Mouse (Mus musculus): ENCODE results near the gene Mlycd. TPM values are rescaled to one million over a fixed set of nuclear protein-coding genes. Genes with fewer than 3 reads are reported as not detected.

The Mlycd gene
- polyA plus RNA-seq, 1 experiment from 2014 or later: 14.2 TPM

DNA sequence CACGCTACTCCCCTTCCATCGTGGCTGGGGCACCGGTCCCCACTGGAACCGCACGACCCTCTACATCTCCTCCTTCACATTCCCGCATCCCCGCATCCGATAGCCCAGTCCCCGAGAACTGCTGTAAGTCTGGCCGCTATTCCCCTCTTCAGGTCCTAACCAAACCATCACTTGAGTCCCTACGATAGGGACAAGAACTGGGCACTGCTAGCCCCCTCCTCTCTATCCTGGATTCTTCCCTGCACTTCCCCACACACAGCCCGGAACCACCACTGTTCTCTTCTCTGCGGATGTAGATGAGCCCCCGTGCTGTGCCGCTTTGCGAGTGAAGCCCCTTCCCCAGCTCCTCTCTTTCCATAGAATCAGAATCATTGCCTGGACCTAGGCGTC is 53.1 kb downstream of the Mlycd start:
- Histone ChIP-seq H3K27me3 (ENCODE audit: control insufficient read depth, insufficient read depth, low read length) (peaks cover 59% of the 10 kb centered on the region), H3K4me3 (ENCODE audit: low read depth, low read length) (peak overlapping the region; percentile 65), H3K36me3 (ENCODE audit: control insufficient read depth, insufficient read depth, low read length) (no peaks in the 10 kb centered on the region), H3K4me2 (peak overlapping the region; percentile 95), H3K9ac (ENCODE audit: low read depth, low read length) (no peak overlapping the region), H3K4me1 (ENCODE audit: control insufficient read depth, insufficient read depth, low read length) (0 out of 2 replicates have a peak, but pooled peaks cover 2% of the 10 kb centered on the region), H3K27ac (ENCODE audit: low read depth, low read length) (no peak overlapping the region), H3K9me3 (replicated peaks; ENCODE audit: control insufficient read depth, low read length) (no peaks in the 10 kb centered on the region)
- no peak for ATAC-seq (replicated peaks; ENCODE audit: insufficient number of reproducible peaks, low FRiP score, low TSS enrichment)
- WGBS (ENCODE audit: insufficient replicate concordance): 2% methylated on average over 16 of the region's 17 CpGs

DNA sequence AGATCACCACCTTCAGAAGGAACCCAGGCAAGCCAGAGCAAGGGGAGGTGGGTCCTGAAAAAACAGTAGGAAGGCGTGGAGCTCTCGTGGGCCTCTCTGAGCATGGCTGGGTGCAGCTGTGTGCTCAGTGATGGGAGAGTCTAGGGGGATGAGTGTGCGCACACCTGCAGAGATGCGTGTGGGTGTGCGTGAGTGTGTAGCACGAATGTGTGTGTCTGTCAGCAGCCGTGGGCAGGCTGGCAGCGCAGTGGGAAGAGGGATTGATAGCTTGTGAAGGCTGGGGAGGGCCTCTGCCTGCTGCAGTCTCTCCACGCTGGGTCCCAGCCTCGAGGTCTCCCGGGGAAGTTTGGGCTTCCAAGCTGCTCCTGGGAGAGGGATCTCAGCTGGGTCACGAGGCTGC is 54.9 kb downstream of the Mlycd start:
- H3K27me3 ChIP-seq (ENCODE audit: control insufficient read depth, insufficient read depth, low read length): peaks cover 58% of the 10 kb centered on the region
- no peak for ATAC-seq (replicated peaks; ENCODE audit: insufficient number of reproducible peaks, low FRiP score, low TSS enrichment)
- 71% methylated on average over 12 of the region's 12 CpGs for WGBS (ENCODE audit: insufficient replicate concordance)

DNA sequence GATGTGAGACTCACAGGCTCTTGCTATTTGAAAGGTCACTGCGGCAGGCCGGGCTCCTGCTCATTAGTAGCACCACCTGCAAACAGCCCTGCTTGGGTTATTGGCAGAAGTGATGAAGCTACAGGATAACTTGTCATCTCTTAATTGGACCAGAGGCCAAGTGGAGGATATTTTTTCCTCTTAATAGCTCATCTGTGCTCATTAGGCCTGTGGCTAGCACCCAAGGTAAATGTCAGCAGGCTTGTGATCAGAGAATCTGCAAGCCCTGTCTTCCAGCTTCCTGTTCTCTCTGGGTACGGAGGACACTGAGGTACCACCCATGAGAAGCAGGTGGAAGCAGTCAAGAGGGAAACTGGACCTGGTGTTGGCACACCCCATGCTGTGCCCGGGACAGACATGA is 56.5 kb downstream of the Mlycd start:
- Histone ChIP-seq H3K9ac (ENCODE audit: low read depth, low read length) (no peak overlapping the region), H3K4me2 (no peak overlapping the region), H3K36me3 (ENCODE audit: control insufficient read depth, insufficient read depth, low read length) (no peaks in the 10 kb centered on the region), H3K4me3 (ENCODE audit: low read depth, low read length) (no peak overlapping the region), H3K9me3 (replicated peaks; ENCODE audit: control insufficient read depth, low read length) (no peaks in the 10 kb centered on the region), H3K4me1 (ENCODE audit: control insufficient read depth, insufficient read depth, low read length) (peaks cover 5% of the 10 kb centered on the region; the same call in 1 of the 2 replicates), H3K27ac (ENCODE audit: low read depth, low read length) (no peak overlapping the region), H3K27me3 (ENCODE audit: control insufficient read depth, insufficient read depth, low read length) (peaks cover 44% of the 10 kb centered on the region)
- WGBS (ENCODE audit: insufficient replicate concordance): 90% methylated on average over 4 of the region's 4 CpGs
- no peak for ATAC-seq (replicated peaks; ENCODE audit: insufficient number of reproducible peaks, low FRiP score, low TSS enrichment)

More for the DNA sequence above, 54.9 kb downstream of the Mlycd start:
- no peak overlapping the region for H3K4me3 ChIP-seq (ENCODE audit: low read depth, low read length)
- H3K4me1 ChIP-seq (ENCODE audit: control insufficient read depth, insufficient read depth, low read length): 0 out of 2 replicates have a peak, but pooled peaks cover 2% of the 10 kb centered on the region
- H3K27ac ChIP-seq (ENCODE audit: low read depth, low read length): no peak overlapping the region
- no peaks in the 10 kb centered on the region for H3K9me3 ChIP-seq (replicated peaks; ENCODE audit: control insufficient read depth, low read length)
- H3K9ac ChIP-seq (ENCODE audit: low read depth, low read length): no peak overlapping the region
- H3K36me3 ChIP-seq (ENCODE audit: control insufficient read depth, insufficient read depth, low read length): no peaks in the 10 kb centered on the region
- no peak overlapping the region for H3K4me2 ChIP-seq

DNA sequence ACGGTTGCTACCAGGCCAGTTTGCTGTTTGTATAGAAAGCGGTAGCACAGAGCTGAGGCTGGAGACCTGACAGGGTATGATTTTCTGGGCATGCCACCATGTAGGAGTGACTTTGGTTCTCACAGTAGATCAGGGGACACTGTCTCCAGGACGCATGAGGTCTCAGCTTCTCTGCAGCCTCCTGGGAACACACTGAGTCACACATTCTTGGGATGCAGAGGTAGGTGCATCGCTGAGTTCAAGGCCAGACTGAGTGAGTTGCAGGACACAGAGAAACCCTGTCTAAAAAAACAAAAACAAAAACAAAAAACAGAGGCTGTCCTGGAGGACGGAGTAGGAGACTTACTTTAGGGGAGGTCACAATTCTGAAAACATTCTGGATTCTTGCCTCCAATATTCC is 58.2 kb downstream of the Mlycd start:
- Histone ChIP-seq H3K36me3 (ENCODE audit: control insufficient read depth, insufficient read depth, low read length) (no peaks in the 10 kb centered on the region), H3K9me3 (replicated peaks; ENCODE audit: control insufficient read depth, low read length) (no peaks in the 10 kb centered on the region), H3K9ac (ENCODE audit: low read depth, low read length) (no peak overlapping the region), H3K27ac (ENCODE audit: low read depth, low read length) (no peak overlapping the region), H3K4me2 (no peak overlapping the region), H3K27me3 (ENCODE audit: control insufficient read depth, insufficient read depth, low read length) (peaks cover 33% of the 10 kb centered on the region), H3K4me1 (ENCODE audit: control insufficient read depth, insufficient read depth, low read length) (peaks cover 4% of the 10 kb centered on the region; the same call in 1 of the 2 replicates), H3K4me3 (ENCODE audit: low read depth, low read length) (no peak overlapping the region)
- 77% methylated on average over 5 of the region's 5 CpGs for WGBS (ENCODE audit: insufficient replicate concordance)
- no peak for ATAC-seq (replicated peaks; ENCODE audit: insufficient number of reproducible peaks, low FRiP score, low TSS enrichment)

DNA sequence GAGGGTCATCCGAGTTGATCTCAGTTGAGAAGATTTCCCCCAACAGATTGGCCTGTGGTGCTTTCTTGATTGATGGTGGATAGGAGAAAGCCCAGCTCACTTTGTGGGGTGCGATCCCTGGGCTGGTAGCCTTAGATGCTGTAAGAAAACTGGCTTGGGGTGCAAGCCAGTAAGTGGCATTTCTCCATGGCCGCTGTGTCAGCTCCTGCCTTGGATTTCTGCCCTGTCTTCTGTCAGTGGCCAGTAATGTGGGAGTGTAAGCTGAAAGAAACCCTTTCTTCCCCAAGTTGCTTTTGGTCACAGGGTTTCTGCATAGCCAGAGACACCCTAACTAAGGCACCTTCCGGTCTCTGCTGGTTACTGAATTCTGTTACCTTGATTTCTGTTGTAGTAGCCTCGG is 61.4 kb downstream of the Mlycd start:
- 78% methylated on average over 5 of the region's 5 CpGs for WGBS (ENCODE audit: insufficient replicate concordance)
- peaks cover 9% of the 10 kb centered on the region for H3K4me1 ChIP-seq (ENCODE audit: control insufficient read depth, insufficient read depth, low read length)
- no peak overlapping the region for H3K9ac ChIP-seq (ENCODE audit: low read depth, low read length)
- no peak overlapping the region for H3K4me3 ChIP-seq (ENCODE audit: low read depth, low read length)
- peaks cover 7% of the 10 kb centered on the region; the same call in 1 of the 2 replicates for H3K27me3 ChIP-seq (ENCODE audit: control insufficient read depth, insufficient read depth, low read length)
- H3K4me2 ChIP-seq: no peak overlapping the region
- H3K9me3 ChIP-seq (replicated peaks; ENCODE audit: control insufficient read depth, low read length): no peaks in the 10 kb centered on the region
- H3K27ac ChIP-seq (ENCODE audit: low read depth, low read length): no peak overlapping the region
- no peak for ATAC-seq (replicated peaks; ENCODE audit: insufficient number of reproducible peaks, low FRiP score, low TSS enrichment)
- no peaks in the 10 kb centered on the region for H3K36me3 ChIP-seq (ENCODE audit: control insufficient read depth, insufficient read depth, low read length)

DNA sequence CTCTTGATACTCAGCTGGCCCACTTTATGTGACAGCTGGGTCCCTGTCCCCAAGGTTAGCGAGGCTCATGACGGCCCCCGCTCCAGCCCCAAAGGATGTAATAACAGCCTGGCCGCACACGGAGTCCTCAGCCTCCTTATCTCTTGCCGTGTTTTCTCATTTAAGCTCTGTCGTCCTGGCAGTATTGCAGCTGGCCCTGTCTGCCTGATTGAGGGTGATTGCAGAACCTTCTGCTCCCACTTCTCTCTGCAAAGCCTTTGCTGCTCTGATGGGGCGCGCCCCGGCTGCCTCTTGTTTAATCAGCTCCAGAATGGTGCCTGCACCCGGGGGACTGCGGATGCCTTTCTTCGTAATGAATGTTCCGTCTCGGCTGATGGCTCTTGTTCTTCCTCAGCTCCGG is 65.0 kb downstream of the Mlycd start:
- Histone ChIP-seq H3K27ac (ENCODE audit: low read depth, low read length) (no peak overlapping the region), H3K27me3 (ENCODE audit: control insufficient read depth, insufficient read depth, low read length) (peaks cover 23% of the 10 kb centered on the region), H3K4me3 (ENCODE audit: low read depth, low read length) (no peak overlapping the region), H3K9me3 (replicated peaks; ENCODE audit: control insufficient read depth, low read length) (no peaks in the 10 kb centered on the region), H3K36me3 (ENCODE audit: control insufficient read depth, insufficient read depth, low read length) (no peaks in the 10 kb centered on the region), H3K4me1 (ENCODE audit: control insufficient read depth, insufficient read depth, low read length) (peaks cover 9% of the 10 kb centered on the region), H3K9ac (ENCODE audit: low read depth, low read length) (no peak overlapping the region), H3K4me2 (peak overlapping the region; percentile 43)
- WGBS (ENCODE audit: insufficient replicate concordance): 25% methylated on average over 16 of the region's 16 CpGs
- ATAC-seq (replicated peaks; ENCODE audit: insufficient number of reproducible peaks, low FRiP score, low TSS enrichment): no peak

Other genes starting within 250 kb of the Mlycd start
- 276 and 298 TPM in 2 replicates for gene Hsbp1, start 50.4 kb upstream of the Mlycd start, polyA plus RNA-seq (2014; fragmentation: Nextera tagmentation; extraction: Ambion mirVana)
- 0.39 and 0.94 TPM in 2 replicates for gene Osgin1, start 39.2 kb downstream of the Mlycd start, polyA plus RNA-seq (2014; fragmentation: Nextera tagmentation; extraction: Ambion mirVana)
- 1.4 and 2.0 TPM in 2 replicates for gene Necab2, start 51.8 kb downstream of the Mlycd start, polyA plus RNA-seq (2014; fragmentation: Nextera tagmentation; extraction: Ambion mirVana)
- not detected in 2 replicates for gene Slc38a8, start 106.8 kb downstream of the Mlycd start, polyA plus RNA-seq (2014; fragmentation: Nextera tagmentation; extraction: Ambion mirVana)
- 63.6 and 80.5 TPM in 2 replicates for gene Mbtps1, start 163.9 kb downstream of the Mlycd start, polyA plus RNA-seq (2014; fragmentation: Nextera tagmentation; extraction: Ambion mirVana)
- gene Hsdl1, start 180.3 kb downstream of the Mlycd start, polyA plus RNA-seq (2014; fragmentation: Nextera tagmentation; extraction: Ambion mirVana): 36.3 and 37.3 TPM in 2 replicates
- gene Dnaaf1, start 180.4 kb downstream of the Mlycd start, polyA plus RNA-seq (2014; fragmentation: Nextera tagmentation; extraction: Ambion mirVana): 0.26 and 0.38 TPM in 2 replicates
- gene Taf1c, start 210.3 kb downstream of the Mlycd start, polyA plus RNA-seq (2014; fragmentation: Nextera tagmentation; extraction: Ambion mirVana): 7.1 and 8.0 TPM in 2 replicates
- gene Adad2, start 217.9 kb downstream of the Mlycd start, polyA plus RNA-seq (2014; fragmentation: Nextera tagmentation; extraction: Ambion mirVana): not detected in 2 replicates
- gene Kcng4, start 240.8 kb downstream of the Mlycd start, polyA plus RNA-seq (2014; fragmentation: Nextera tagmentation; extraction: Ambion mirVana): not detected in 2 replicates